Mouse (Mus musculus) hindbrain, embryonic 15.5 days (tissue): ENCODE measurements at regions not wholly inside any gene's neighbourhood (a gene's known extent, or its start where the extent isn't known, plus 50 kb on each side); places are given as distances from the start of the nearest gene placed in this dataset.

ENCODE experiments used
- ATAC-seq: fragments of 200-750 bp; cut with Nextera tagmentation; 2 replicates; pipeline ENCODE4 v1.8.0; 2017; ENCODE audit warnings: low read depth, moderate number of reproducible peaks, moderate TSS enrichment; ENCODE audit not compliant: low FRiP score
- H3K27ac ChIP-seq: fragments of 300-500 bp; sonication (generic); replicated peaks from 2 replicates; pipeline ENCODE4 v1.5.1; 2015; ENCODE audit warnings: mild to moderate bottlenecking, inconsistent platforms
- H3K27me3 ChIP-seq: fragments of 300-500 bp; sonication (generic); 2 replicates; pipeline ENCODE4 v1.6.1; 2015; ENCODE audit warnings: control low read depth, inconsistent platforms
- H3K36me3 ChIP-seq: fragments of 300-500 bp; sonication (generic); 2 replicates; pipeline ENCODE4 v1.6.1; 2015; ENCODE audit warnings: control low read depth, inconsistent platforms
- H3K4me1 ChIP-seq: fragments of 300-500 bp; sonication (generic); replicated peaks from 2 replicates; pipeline ENCODE4 v1.6.1; 2015; ENCODE audit warnings: control low read depth, inconsistent platforms
- H3K4me2 ChIP-seq: fragments of 300-500 bp; sonication (generic); 2 replicates; pipeline ENCODE4 v1.6.1; 2015; ENCODE audit warnings: moderate library complexity, mild to moderate bottlenecking, inconsistent platforms
- H3K4me3 ChIP-seq: fragments of 300-500 bp; sonication (generic); 2 replicates; pipeline ENCODE4 v1.5.1; 2015; ENCODE audit warnings: mild to moderate bottlenecking, inconsistent platforms
- H3K9ac ChIP-seq: fragments of 300-500 bp; sonication (generic); 2 replicates; pipeline ENCODE4 v1.6.1; 2015; ENCODE audit warnings: inconsistent platforms
- H3K9me3 ChIP-seq: fragments of 300-500 bp; sonication (generic); 2 replicates; pipeline ENCODE4 v1.6.1; 2016; ENCODE audit warnings: control low read depth, inconsistent platforms
- WGBS: fragments of 180-500 bp; shearing (Covaris S2); methylation state at CpG from one replicate; pipeline ENCODE4 v1.1.7; 2015; 5-methylcytosine and 5-hydroxymethylcytosine counted together

DNA sequence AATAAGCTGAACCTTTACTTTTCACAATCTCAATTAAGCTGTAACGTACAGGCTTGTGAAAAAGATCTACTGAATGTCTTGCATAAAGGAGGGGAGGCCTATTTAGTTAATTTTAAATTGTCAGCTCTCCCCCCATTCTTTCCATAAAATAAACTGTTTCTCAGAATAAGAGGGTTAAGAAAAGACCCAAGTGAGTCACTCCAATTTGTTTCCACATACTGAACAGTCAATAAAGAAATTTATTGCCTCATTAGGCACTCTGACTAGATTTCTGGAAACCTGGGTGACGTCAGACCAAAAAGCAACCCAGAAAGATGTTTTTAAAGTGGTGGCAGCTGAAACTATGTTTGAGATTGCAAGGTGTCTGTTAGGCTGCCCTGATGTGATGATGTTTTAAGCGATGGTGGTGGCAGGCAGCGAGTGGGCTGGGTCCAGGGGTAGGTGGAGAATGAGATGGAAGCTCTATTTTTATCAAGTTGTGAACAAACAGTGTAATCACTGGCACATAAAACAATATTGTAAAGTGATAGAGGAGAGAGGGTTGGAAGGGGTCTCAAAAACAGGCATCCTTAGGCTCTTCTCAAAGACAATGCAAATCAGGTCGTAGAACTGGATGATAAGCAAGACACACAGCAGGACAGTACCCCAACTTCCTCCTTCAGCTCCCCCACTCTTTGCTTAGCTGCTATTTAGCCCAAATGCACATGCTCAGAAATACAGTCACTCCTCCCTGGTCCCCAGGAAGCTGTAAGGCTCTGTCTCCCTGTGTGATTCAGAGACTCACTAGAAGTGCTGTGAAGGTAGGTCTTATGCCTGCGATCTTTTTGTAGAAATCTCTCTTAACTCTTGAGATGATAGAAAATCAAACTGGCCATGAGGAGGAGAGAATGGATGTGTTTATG, 288.0 kb downstream of the Usp25 start:
- Histone ChIP-seq H3K9ac (no peak overlapping the region), H3K36me3 (no peaks in the 10 kb centered on the region), H3K27ac (no peak overlapping the region), H3K4me1 (no peaks in the 10 kb centered on the region; the same call in 1 of the 2 replicates), H3K4me2 (no peak overlapping the region), H3K9me3 (no peaks in the 10 kb centered on the region), H3K27me3 (no peaks in the 10 kb centered on the region), H3K4me3 (no peak overlapping the region)
- WGBS: 56% methylated on average over 6 of the region's 6 CpGs
- no peak for ATAC-seq

DNA sequence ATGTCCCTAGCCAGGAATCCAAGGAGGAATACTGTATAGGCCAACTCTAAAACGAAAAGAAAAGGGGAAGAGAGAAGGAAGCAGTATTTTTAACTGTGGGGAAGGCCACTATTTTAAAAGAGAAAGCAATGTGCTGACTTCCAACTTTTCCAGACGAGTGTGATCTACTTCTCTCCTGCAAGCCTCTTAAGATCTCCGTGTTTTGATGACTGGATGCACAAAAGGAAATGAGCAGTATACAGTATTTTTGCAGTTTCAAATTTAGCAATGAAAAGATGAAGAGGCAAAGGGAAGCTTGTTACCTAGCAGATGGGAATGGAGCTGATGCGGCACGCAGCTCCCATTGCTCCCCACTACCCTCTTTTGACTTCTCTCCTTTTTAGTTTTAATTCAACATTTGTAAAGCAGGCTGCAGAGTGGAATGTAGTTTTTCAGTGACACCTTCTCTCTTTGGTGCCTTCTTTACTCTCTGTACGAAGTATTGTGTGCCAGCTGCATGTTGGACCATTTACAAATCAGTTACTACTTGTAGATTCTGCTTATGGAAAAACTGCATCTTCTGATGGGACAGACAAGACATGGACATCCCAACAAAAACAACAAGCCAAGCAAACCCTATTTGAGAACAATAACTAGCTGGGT, 287.2 kb downstream of the Usp25 start:
- no peak overlapping the region for H3K4me2 ChIP-seq
- 47% methylated on average over 6 of the region's 6 CpGs for WGBS
- H3K4me1 ChIP-seq: peaks cover under 1% of the 10 kb centered on the region; the same call in 1 of the 2 replicates

GRCm38 (mm10) chr16:77295574-77296355, 282.3 kb downstream of the Usp25 start:
- no peak overlapping the region for H3K4me3 ChIP-seq
- H3K9ac ChIP-seq: no peak overlapping the region
- no peak overlapping the region for H3K4me2 ChIP-seq
- ATAC-seq: no peak
- no peaks in the 10 kb centered on the region for H3K9me3 ChIP-seq
- no peaks in the 10 kb centered on the region for H3K27me3 ChIP-seq
- 70% methylated on average over 4 of the region's 4 CpGs for WGBS
- H3K27ac ChIP-seq: no peak overlapping the region
- peaks cover 13% of the 10 kb centered on the region; the same call in 1 of the 2 replicates for H3K4me1 ChIP-seq
- no peaks in the 10 kb centered on the region for H3K36me3 ChIP-seq

More for the DNA sequence above, 287.2 kb downstream of the Usp25 start:
- Histone ChIP-seq H3K36me3 (no peaks in the 10 kb centered on the region), H3K27me3 (no peaks in the 10 kb centered on the region), H3K9ac (no peak overlapping the region), H3K27ac (no peak overlapping the region), H3K4me3 (no peak overlapping the region), H3K9me3 (no peaks in the 10 kb centered on the region)
- ATAC-seq: no peak

- no peak overlapping the region for H3K9ac ChIP-seq
- no peaks in the 10 kb centered on the region for H3K36me3 ChIP-seq
- ATAC-seq: no peak
- no peak overlapping the region for H3K4me3 ChIP-seq
- H3K4me1 ChIP-seq: peaks cover 13% of the 10 kb centered on the region; the same call in 1 of the 2 replicates
- H3K27me3 ChIP-seq: no peaks in the 10 kb centered on the region
- H3K4me2 ChIP-seq: no peak overlapping the region
- H3K9me3 ChIP-seq: no peaks in the 10 kb centered on the region
- peak overlapping the region; percentile 27 for H3K27ac ChIP-seq
- WGBS: 74% methylated on average over 2 of the region's 2 CpGs
Observed at GRCm38 (mm10) chr16:77292317-77292771, 278.8 kb downstream of the Usp25 start.

DNA sequence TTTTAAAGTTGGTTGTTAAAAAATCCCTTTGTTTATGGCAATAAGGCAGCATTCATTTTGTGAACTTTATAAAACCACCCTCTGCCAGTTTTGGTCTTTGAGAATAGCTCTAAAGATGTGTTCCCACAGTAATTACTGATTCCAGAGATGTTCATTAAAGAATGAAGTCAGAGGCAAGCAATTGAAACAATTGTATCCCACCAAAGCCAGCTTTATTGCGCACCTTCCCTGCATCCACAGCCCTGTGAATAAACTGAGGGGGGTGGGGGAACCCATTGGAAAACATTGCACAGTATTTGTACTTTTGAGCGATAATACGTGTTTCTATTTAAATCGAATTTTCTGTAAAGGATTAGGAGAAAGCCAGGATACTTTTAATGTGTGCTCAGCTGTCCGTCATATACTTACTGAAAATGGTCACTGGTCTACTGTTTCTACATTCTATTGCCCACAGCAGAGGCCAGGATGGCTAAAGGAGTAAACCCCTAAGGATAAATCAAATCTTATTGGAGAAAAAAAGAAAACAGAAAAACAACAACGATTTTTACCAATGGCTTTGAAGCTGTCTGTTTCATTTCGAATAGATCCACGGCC, 278.3 kb downstream of the Usp25 start:
- Histone ChIP-seq H3K9me3 (no peaks in the 10 kb centered on the region), H3K4me3 (no peak overlapping the region), H3K4me1 (peaks cover 13% of the 10 kb centered on the region; the same call in 1 of the 2 replicates), H3K36me3 (no peaks in the 10 kb centered on the region), H3K27me3 (no peaks in the 10 kb centered on the region), H3K27ac (peak overlapping the region; percentile 27), H3K4me2 (no peak overlapping the region), H3K9ac (no peak overlapping the region)
- WGBS: 64% methylated on average over 8 of the region's 8 CpGs
- no peak for ATAC-seq

GRCm38 (mm10) chr16:77284205-77284604, 270.7 kb downstream of the Usp25 start:
- Histone ChIP-seq H3K4me2 (no peak overlapping the region), H3K4me3 (no peak overlapping the region), H3K9ac (no peak overlapping the region), H3K27me3 (no peaks in the 10 kb centered on the region), H3K36me3 (no peaks in the 10 kb centered on the region), H3K4me1 (no peaks in the 10 kb centered on the region), H3K27ac (no peak overlapping the region), H3K9me3 (no peaks in the 10 kb centered on the region)
- no peak for ATAC-seq
- 86% methylated on average over 4 of the region's 4 CpGs for WGBS

GRCm38 (mm10) chr16:77279916-77280315, 266.4 kb downstream of the Usp25 start:
- Histone ChIP-seq H3K36me3 (no peaks in the 10 kb centered on the region), H3K27me3 (no peaks in the 10 kb centered on the region), H3K27ac (no peak overlapping the region), H3K4me3 (no peak overlapping the region), H3K4me2 (no peak overlapping the region), H3K9me3 (no peaks in the 10 kb centered on the region), H3K9ac (no peak overlapping the region), H3K4me1 (no peaks in the 10 kb centered on the region)
- WGBS: 83% methylated on average over 4 of the region's 4 CpGs
- ATAC-seq: no peak

DNA sequence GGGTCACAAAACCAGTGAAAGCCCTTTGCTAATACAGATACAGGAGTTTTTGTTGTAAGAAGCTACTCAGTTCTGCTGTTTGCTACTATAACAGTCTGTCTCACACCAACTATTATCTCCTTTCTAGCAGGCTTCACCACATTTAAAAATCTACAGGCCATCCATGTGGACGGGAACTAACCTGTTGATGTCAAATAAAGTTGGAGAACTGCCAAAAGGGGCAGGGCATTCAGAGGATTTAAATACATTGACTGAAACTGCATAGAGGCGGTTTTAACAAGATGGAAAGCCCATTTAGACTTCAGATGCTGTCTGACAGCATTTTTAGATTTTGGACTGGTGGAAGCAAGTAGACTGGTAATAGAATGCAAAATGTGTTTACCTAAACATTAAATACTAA, 266.0 kb downstream of the Usp25 start:
- WGBS: 69% methylated on average over 2 of the region's 2 CpGs
- H3K4me1 ChIP-seq: no peaks in the 10 kb centered on the region

DNA sequence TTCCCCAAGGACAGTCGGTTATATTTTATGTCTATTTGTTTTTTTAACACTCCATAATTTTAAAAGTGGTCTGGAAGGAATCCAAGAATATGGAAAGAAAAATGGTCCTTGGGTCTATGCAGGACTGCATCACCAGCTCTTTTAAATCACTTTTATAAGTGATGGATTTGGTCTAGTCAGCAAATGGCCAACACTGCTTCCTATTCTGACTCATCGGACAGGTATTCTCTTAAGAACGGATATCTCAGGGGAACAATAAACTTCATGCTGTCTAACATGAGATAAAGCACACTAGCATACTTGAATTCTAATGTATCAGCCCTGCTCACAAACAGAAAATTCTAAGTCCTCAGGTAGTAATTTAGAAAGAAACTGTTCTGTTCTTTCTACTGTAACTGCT, 259.8 kb downstream of the Usp25 start:
- H3K4me1 ChIP-seq: no peaks in the 10 kb centered on the region
- H3K9me3 ChIP-seq: no peaks in the 10 kb centered on the region
- no peak overlapping the region for H3K27ac ChIP-seq
- H3K4me3 ChIP-seq: no peak overlapping the region
- no peaks in the 10 kb centered on the region for H3K27me3 ChIP-seq
- H3K36me3 ChIP-seq: no peaks in the 10 kb centered on the region
- ATAC-seq: no peak
- H3K9ac ChIP-seq: no peak overlapping the region
- WGBS: 74% methylated on average over 3 of the region's 3 CpGs
- no peak overlapping the region for H3K4me2 ChIP-seq

More for the DNA sequence above, 266.0 kb downstream of the Usp25 start:
- no peaks in the 10 kb centered on the region for H3K27me3 ChIP-seq
- H3K36me3 ChIP-seq: no peaks in the 10 kb centered on the region
- no peak for ATAC-seq
- H3K27ac ChIP-seq: no peak overlapping the region
- no peak overlapping the region for H3K4me3 ChIP-seq
- no peak overlapping the region for H3K9ac ChIP-seq
- H3K9me3 ChIP-seq: no peaks in the 10 kb centered on the region
- H3K4me2 ChIP-seq: no peak overlapping the region

DNA sequence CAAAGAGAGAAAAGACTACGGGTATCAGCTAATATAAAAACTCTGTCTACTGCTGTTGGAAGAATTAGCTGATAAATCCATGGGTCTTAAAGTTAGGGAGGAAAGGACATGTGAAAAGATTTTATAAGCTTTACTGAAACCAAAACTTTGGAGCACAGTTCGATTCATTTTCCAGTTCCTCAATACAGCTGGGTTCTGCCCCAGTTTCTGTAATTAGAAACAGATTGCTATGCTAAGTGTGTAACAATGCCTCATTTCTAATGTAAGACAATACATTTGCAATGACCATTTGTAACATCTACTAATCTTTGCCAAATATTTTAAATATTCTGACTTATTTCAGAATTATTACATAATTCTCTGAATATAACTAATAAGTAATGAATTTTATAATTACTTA, 255.4 kb downstream of the Usp25 start:
- no peaks in the 10 kb centered on the region for H3K4me1 ChIP-seq
- H3K27me3 ChIP-seq: no peaks in the 10 kb centered on the region
- H3K4me3 ChIP-seq: no peak overlapping the region
- no peak overlapping the region for H3K4me2 ChIP-seq
- H3K36me3 ChIP-seq: no peaks in the 10 kb centered on the region
- H3K9ac ChIP-seq: no peak overlapping the region
- 75% methylated on average over 2 of the region's 2 CpGs for WGBS
- no peak for ATAC-seq
- H3K27ac ChIP-seq: no peak overlapping the region
- no peaks in the 10 kb centered on the region for H3K9me3 ChIP-seq

DNA sequence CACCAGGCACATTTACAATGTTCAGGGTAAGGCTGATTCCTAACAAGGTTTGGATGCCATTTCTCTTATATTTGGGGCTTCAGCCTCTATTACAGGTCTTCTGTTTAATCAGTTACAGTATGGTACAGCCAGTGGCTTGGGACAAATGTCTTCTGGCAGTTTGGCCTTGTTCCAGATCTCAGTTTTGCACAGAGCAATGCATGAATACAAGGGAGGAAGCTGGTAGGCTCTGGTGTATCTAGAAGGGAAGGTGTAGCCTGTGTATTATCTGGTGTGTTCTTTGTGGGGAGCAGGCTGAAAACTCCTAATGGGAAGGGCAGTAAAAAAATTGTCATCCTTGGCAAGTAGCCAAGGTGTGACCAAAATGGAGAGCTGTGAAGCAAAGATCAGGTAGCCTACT, 254.2 kb downstream of the Usp25 start:
- Histone ChIP-seq H3K4me3 (no peak overlapping the region), H3K4me1 (no peaks in the 10 kb centered on the region), H3K4me2 (no peak overlapping the region), H3K9ac (no peak overlapping the region), H3K27ac (no peak overlapping the region), H3K27me3 (no peaks in the 10 kb centered on the region), H3K36me3 (no peaks in the 10 kb centered on the region), H3K9me3 (no peaks in the 10 kb centered on the region)
- no peak for ATAC-seq
